Mouse (Mus musculus) limb, embryonic 15.5 days (tissue): ENCODE data around the gene Tekt5. TPM values are rescaled to one million over a fixed set of nuclear protein-coding genes. Genes with fewer than 3 reads are reported as not detected.

Experiments used
- polyA plus RNA-seq: library from polyadenylated mRNA; unstranded; fragments of >200 nt; fragmentation: Nextera tagmentation; extraction: Ambion mirVana; gene quantifications from 2 replicates; pipeline ENCODE4 v1.2.1, GENCODE M21; 2015

The Tekt5 gene
- polyA plus RNA-seq, 1 experiment from 2014 or later, result 1.6 TPM

Other genes with a start within 250 kb of the Tekt5 start
- gene Rpl39l, start 225.3 kb downstream of the Tekt5 start, polyA plus RNA-seq, result 8.0 and 8.5 TPM in 2 replicates
- gene Atf7ip2, start 202.8 kb downstream of the Tekt5 start, polyA plus RNA-seq, result 0.60 and 1.1 TPM in 2 replicates
- gene Emp2, start 81.5 kb downstream of the Tekt5 start, polyA plus RNA-seq, result 85.2 and 88.8 TPM in 2 replicates
- 44.1 and 46.1 TPM in 2 replicates for gene Nubp1, start 16.5 kb upstream of the Tekt5 start, polyA plus RNA-seq
- 10.6 and 12.1 TPM in 2 replicates for gene Tvp23a, start 51.9 kb upstream of the Tekt5 start, polyA plus RNA-seq
- gene Ciita, start 84.6 kb upstream of the Tekt5 start, polyA plus RNA-seq, result 0.26 and 0.37 TPM in 2 replicates
- 16.4 and 21.5 TPM in 2 replicates for gene Dexi, start 147.6 kb upstream of the Tekt5 start, polyA plus RNA-seq
- gene Clec16a, start 149.8 kb upstream of the Tekt5 start, polyA plus RNA-seq, result 34.3 and 39.5 TPM in 2 replicates